ENCODE assay signal across 11 mouse cellular contexts in genomic region chr13:60654017-60654565, GRCm38 (mm10). TPM values are rescaled to one million over a fixed set of nuclear protein-coding genes. Genes with fewer than 3 reads are reported as not detected.
DNase-seq lines count a peak whose midpoint lies in the region; ATAC-seq lines count a peak whose summit lies in the region.
"Had no signal": no experiment of that assay in that cellular context is flagged by ENCODE, and none has a peak within 500 bp of the region (broad histone marks: within the 10 kb centered on the region; RNA-seq: fewer than 3 reads in every experiment).

No protein-coding gene starts in this region.

- no peak overlapping the region for H3K27ac ChIP-seq in liver, embryonic 13.5 days
- H3K27ac ChIP-seq: intestine, embryonic 15.5 days; liver, embryonic 15.5 days had no signal

- WGBS in liver, embryonic 13.5 days (ENCODE audit: insufficient replicate concordance): 61% methylated on average over 2 of the region's 2 CpGs

- DNase-seq in heart, adult 18-20 months: peak; percentile 70 to 80
- no peak for DNase-seq in heart, postnatal 36 days
- DNase-seq in liver, embryonic 13.5 days: no peak
- DNase-seq in liver (no peak), R1 (ENCODE audit: low read depth, low spot score) (peak; percentile 18)
- peak; percentile 9 to 12 for DNase-seq in cerebellum, postnatal 36 days
- no peak for DNase-seq in urinary bladder, postnatal 4 days (ENCODE audit: low spot score in 2 of 2)
- no peak for DNase-seq in frontal cortex, postnatal 25 days (ENCODE audit: low spot score in 2 of 2)
- DNase-seq: gastrocnemius, postnatal 36 days had no signal

- no peaks in the 10 kb centered on the region for H3K27me3 ChIP-seq in liver, embryonic 13.5 days
- H3K27me3 ChIP-seq: intestine, embryonic 15.5 days; liver, embryonic 15.5 days had no signal

- 0 out of 2 replicates have a peak, but pooled peaks have one; percentile 32 for ATAC-seq in liver, embryonic 13.5 days (ENCODE audit: low read depth)
- ATAC-seq: intestine, embryonic 15.5 days had no signal

- H3K9ac ChIP-seq in liver, embryonic 13.5 days: no peak overlapping the region
- H3K9ac ChIP-seq: intestine, embryonic 15.5 days; liver, embryonic 15.5 days had no signal

- H3K4me3 ChIP-seq in liver, embryonic 13.5 days (replicated peaks): no peak overlapping the region
- H3K4me3 ChIP-seq: intestine, embryonic 15.5 days; liver, embryonic 15.5 days had no signal

- no peaks in the 10 kb centered on the region for H3K36me3 ChIP-seq in liver, embryonic 13.5 days
- H3K36me3 ChIP-seq: intestine, embryonic 15.5 days; liver, embryonic 15.5 days had no signal

- intact Hi-C loops in heart, postnatal 36 days (cut with DNase I): loop anchor here (2.0 kb wide), 1 partner anchor 19 kb away; no protein-coding TSS in a partner anchor

- no peaks in the 10 kb centered on the region for H3K9me3 ChIP-seq in liver, embryonic 13.5 days (replicated peaks)
- H3K9me3 ChIP-seq: intestine, embryonic 15.5 days; liver, embryonic 15.5 days had no signal

- peaks cover 18% of the 10 kb centered on the region for H3K4me1 ChIP-seq in liver, embryonic 13.5 days (replicated peaks)
- H3K4me1 ChIP-seq: intestine, embryonic 15.5 days had no signal

- no peak overlapping the region for H3K4me2 ChIP-seq in liver, embryonic 13.5 days
- H3K4me2 ChIP-seq: intestine, embryonic 15.5 days; liver, embryonic 15.5 days had no signal

RNA-seq across cellular contexts. Expression of gene Dapk1, which starts 52.3 kb away (rescaled TPM):
- total RNA-seq in heart, adult 18-20 months (2021): 10 to 100 TPM; 27.7 to 30.2 TPM
- total RNA-seq in heart, postnatal 36 days (2021): 10 to 100 TPM; 22.2 to 35.8 TPM
- 5.0 and 7.6 TPM in 2 replicates for polyA plus RNA-seq in liver, embryonic 13.5 days (2015; fragmentation: Nextera tagmentation; extraction: Ambion mirVana)

Comparison
In these comparisons a context has a peak if more than half of its experiments do, and no peak if none do; other contexts are left out.
1. DNase-seq: peak in heart, adult 18-20 months (2 of 2), R1 (single experiment) and cerebellum, postnatal 36 days (2 of 2); none in heart, postnatal 36 days (0 of 2), liver, embryonic 13.5 days (single experiment), liver (single experiment), urinary bladder, postnatal 4 days (0 of 2) and frontal cortex, postnatal 25 days (0 of 2).